Mouse (Mus musculus) bone marrow macrophage, adult 2 months (primary cell): ENCODE data around the gene Ubr4. TPM values are rescaled to one million over a fixed set of nuclear protein-coding genes. Genes with fewer than 3 reads are reported as not detected.
"Not testable (repeated sequence)": the region's sequence is repeated elsewhere in the genome, so short reads cannot be mapped to it uniquely, and the experiment has no call there.

ENCODE experiments used
- H3K27ac ChIP-seq: 2 replicates; pipeline ENCODE4 v1.5.1; 2012; ENCODE audit warnings: low read depth, low read length; ENCODE audit not compliant: insufficient read depth
- H3K4me1 ChIP-seq: 2 replicates; pipeline ENCODE4 v1.6.1; 2012; ENCODE audit warnings: low read length; ENCODE audit not compliant: control insufficient read depth, insufficient read depth
- H3K4me3 ChIP-seq: 2 replicates; pipeline ENCODE4 v1.5.1; 2012; ENCODE audit warnings: mild to moderate bottlenecking, low read length, moderate library complexity; ENCODE audit not compliant: insufficient read depth
- CTCF ChIP-seq: IDR thresholded peaks from 2 replicates; pipeline ENCODE4 v1.5.1; 2012; ENCODE audit warnings: low read depth, mild to moderate bottlenecking, low read length, moderate library complexity
- POLR2A ChIP-seq: IDR thresholded peaks from 2 replicates; pipeline ENCODE4 v1.6.1; 2012; ENCODE audit warnings: mild to moderate bottlenecking, low read depth, low read length, borderline replicate concordance
- polyA plus RNA-seq: library from polyadenylated mRNA; stranded (reverse); fragments of >200 nt; gene quantifications from 2 replicates; pipeline ENCODE4 v1.2.4, GENCODE M21; 2012; ENCODE audit not compliant: missing spikeins, insufficient read depth, insufficient read length

The Ubr4 gene
- polyA plus RNA-seq, 1 experiment: 84.1 TPM

- Histone ChIP-seq H3K4me1 (peaks cover 15% of the 10 kb centered on the region), H3K27ac (0 out of 2 replicates have a peak overlapping the region, but pooled peaks have one; percentile 16), H3K4me3 (peak overlapping the region; percentile 43)
- TF ChIP-seq POLR2A (no peak), CTCF (no peak)
These were observed 29.8 kb downstream of the Ubr4 start for GRCm38 (mm10) chr4:139382231-139382630.

DNA sequence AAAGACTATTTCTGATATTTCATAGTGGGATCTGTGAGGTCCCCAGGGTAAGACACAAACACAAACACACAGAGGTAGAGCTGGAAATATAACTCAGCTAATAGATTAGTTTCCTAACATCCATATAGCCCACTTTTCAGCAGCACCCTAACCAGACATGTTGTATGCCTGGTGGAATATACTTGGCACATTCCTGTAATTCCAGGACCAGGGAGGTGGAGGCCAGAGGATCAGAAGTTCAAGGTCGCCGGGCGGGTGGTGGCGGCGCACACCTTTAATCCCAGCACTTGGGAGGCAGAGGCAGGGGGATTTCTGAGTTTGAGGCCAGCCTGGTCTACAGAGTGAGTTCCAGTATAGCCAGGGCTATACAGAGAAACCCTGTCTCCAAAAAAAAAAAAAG, 33.4 kb downstream of the Ubr4 start:
- H3K4me3 ChIP-seq, H3K27ac ChIP-seq: not testable (repeated sequence)
- peaks cover 15% of the 10 kb centered on the region for H3K4me1 ChIP-seq

DNA sequence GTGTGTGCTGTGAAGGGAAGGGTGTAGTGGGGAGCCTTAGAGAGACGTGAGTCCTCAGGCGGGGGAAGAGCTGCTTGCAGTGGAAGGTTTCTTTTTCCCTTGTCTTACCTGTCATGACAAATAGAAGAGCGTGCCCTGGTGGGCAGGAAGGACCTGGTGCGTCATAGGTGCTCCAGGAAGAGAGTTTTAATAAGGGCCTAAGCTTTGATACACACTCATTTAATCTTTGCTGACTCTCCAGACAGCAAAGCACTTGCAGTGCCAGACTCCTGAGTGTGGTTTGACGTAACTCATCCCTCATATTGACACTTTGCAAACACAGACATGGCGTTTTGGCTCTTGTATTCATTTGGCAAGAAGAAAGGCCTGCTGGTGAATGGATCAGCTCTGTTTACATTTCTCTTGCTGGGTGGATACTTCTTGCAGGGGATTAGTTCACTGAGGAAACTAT, 34.5 kb downstream of the Ubr4 start:
- Histone ChIP-seq H3K4me3 (no peak overlapping the region), H3K4me1 (peaks cover 15% of the 10 kb centered on the region), H3K27ac (no peak overlapping the region)
- TF ChIP-seq CTCF (no peak), POLR2A (no peak)

DNA sequence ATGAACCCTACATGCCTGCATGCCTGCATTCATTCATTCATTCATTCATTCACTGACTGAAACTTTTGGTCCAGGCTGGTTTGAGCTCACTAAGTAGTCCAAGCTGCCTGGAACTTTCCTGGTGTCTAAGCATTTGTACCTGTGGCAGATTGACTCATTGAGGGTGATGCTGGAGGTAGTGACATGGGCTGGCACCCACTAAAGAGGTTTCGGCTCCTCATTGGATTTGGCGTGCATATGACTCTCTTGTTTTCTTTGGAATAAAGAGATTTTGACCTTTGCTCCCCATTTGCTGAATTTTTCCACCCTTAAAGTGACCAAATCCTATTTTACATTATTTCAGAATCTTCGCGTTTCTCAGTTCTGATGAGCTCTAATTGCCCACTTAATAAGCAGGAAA, 37.1 kb downstream of the Ubr4 start:
- no peak overlapping the region for H3K27ac ChIP-seq
- no peak overlapping the region for H3K4me3 ChIP-seq
- H3K4me1 ChIP-seq: peaks cover 4% of the 10 kb centered on the region
- TF ChIP-seq CTCF: no peak
- no peak for TF ChIP-seq POLR2A

DNA sequence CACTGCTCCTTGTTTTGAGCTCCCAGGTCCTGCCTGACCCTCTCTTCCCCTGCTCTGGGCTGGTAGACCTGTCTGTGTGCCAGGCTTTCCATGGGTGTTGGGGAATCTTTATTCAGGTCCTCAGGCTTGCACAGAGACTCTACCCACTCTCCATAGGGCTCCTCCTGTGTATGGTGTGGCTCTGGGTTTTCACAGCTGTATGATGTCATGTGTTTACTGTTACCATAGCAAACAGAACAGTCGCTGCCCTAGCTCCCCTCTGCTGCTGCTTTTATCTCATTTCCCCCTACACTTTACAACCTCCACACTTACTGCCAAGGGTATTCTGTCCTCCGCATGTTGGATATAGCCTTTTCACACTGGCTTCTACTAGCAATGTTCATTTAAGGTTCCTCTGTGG, 43.0 kb downstream of the Ubr4 start:
- Histone ChIP-seq H3K27ac (no peak overlapping the region), H3K4me1 (no peaks in the 10 kb centered on the region), H3K4me3 (no peak overlapping the region)
- TF ChIP-seq CTCF (no peak), POLR2A (no peak)

- H3K27ac ChIP-seq: no peak overlapping the region
- H3K4me3 ChIP-seq: no peak overlapping the region
- TF ChIP-seq POLR2A: no peak
- H3K4me1 ChIP-seq: no peaks in the 10 kb centered on the region
These were observed 48.1 kb downstream of the Ubr4 start for GRCm38 (mm10) chr4:139400487-139400886.

DNA sequence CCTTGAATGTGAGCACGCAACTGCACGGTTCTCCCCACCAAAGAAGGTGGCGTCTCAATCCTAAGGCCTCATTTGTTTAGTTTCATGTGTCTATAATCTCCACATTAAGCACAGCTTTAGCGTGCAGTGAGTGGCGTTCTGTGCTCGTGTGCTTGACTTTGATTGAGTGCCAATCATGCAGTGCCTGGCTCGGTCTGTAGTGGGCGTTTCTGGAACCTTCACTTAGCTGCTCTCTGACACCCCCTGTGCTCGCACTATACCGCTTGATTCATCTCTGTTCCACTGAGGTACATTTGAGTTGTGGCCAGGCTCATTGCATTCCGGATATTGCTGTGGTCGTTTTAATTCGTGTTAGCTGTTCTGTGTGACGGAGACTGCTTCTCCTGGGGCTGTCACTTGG, 50.8 kb downstream of the Ubr4 start:
- Histone ChIP-seq H3K27ac (no peak overlapping the region), H3K4me1 (no peaks in the 10 kb centered on the region), H3K4me3 (no peak overlapping the region)
- TF ChIP-seq POLR2A: no peak
- no peak for TF ChIP-seq CTCF

GRCm38 (mm10) chr4:139411351-139411750, 58.9 kb downstream of the Ubr4 start:
- Histone ChIP-seq H3K4me3 (no peak overlapping the region), H3K4me1 (no peaks in the 10 kb centered on the region), H3K27ac (no peak overlapping the region)
- TF ChIP-seq POLR2A: no peak

DNA sequence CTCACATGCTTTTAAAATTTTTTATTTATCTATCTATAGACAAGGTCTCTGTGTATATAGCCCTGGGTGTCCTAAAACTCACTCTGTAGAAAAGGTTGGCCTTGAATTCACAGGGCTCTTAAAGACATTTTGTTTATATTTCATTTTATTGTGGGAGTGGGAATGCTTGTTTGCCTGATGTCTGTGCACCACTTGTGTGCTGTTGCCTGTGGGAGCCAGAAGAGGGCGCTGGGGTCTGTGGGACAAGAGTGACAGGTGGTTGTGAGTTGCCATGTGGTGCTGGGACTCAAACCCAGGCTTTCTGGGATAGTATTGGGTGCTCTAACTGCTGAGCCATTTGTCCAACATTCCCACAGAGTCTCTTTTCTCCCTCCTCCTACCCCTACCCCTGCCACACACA, 65.5 kb downstream of the Ubr4 start:
- H3K27ac ChIP-seq: no peak overlapping the region
- no peaks in the 10 kb centered on the region for H3K4me1 ChIP-seq
- H3K4me3 ChIP-seq: no peak overlapping the region
- TF ChIP-seq POLR2A: no peak
- TF ChIP-seq CTCF: no peak

DNA sequence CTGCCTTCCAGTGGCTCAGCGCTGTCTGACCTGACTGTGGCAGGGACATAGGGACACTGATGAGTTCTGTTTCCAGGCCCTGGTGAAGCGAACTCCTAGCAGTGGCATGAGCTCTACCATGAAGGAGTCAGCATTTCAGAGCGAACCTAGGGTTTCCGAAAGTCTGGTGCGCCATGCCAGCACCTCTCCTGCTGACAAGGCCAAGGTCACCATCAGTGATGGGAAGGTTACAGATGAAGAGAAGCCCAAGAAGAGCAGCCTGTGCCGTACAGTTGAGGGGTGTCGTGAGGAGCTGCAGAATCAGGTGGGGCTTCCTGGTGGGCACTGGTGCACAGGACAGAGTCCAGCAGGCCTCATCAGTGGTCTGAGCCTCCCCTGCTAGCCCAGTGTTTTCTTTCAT, 69.2 kb downstream of the Ubr4 start:
- Histone ChIP-seq H3K4me1 (no peaks in the 10 kb centered on the region), H3K27ac (no peak overlapping the region), H3K4me3 (no peak overlapping the region)
- TF ChIP-seq CTCF: no peak
- no peak for TF ChIP-seq POLR2A

DNA sequence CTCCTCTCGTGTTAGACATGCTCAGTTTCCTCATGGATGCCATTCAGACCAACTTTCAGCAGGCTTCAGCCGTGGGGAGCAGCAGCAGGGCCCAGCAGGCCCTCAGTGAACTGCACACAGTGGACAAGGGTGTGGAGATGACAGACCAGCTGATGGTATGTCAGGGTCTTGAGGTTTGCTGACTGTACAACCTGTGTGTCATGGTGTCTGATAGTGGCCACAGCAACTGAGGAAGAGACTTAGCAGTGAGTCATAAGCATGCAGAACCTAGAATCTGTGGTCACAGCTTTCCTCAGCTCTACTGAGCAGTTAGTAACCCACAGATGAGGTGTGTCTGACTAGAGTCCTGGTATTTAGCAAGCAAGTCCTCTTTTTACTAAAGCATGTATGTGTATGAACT, 70.0 kb downstream of the Ubr4 start:
- Histone ChIP-seq H3K4me1 (no peaks in the 10 kb centered on the region), H3K4me3 (no peak overlapping the region), H3K27ac (no peak overlapping the region)
- TF ChIP-seq POLR2A: no peak

GRCm38 (mm10) chr4:139423270-139423669, 70.9 kb downstream of the Ubr4 start:
- TF ChIP-seq POLR2A (no peak), CTCF (no peak)
- H3K4me3 ChIP-seq: no peak overlapping the region
- no peaks in the 10 kb centered on the region for H3K4me1 ChIP-seq
- no peak overlapping the region for H3K27ac ChIP-seq
